In the genomic region with DNA sequence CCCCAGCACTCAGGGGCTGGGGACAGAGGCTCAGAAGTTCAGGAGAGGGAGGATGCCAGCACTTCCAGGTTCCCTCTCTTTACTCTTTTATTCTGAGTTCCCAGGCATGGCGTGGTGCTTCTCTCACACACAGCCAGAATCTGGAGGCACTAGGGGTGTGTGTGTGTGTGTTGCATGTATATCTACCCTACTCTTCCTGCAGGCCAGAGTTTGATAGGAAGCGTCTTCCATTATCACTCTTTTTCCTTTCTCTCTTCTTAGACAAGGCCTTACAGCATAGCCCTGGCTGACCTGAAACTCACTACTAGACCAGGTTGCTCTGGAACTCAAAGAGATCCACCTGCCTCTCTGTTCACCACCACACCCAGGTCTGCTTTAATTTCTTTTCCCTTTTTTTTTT, we compare ENCODE assay signal across 19 mouse cellular contexts.
"Had no signal": no experiment of that assay in that cellular context is flagged by ENCODE, and none has a peak within 500 bp of the region (broad histone marks: within the 10 kb centered on the region; RNA-seq: fewer than 3 reads in every experiment).

No protein-coding gene starts in this region.

- H3K9ac ChIP-seq: lung, embryonic 14.5 days; midbrain, embryonic 12.5 days; neural tube, embryonic 13.5 days; neural tube, embryonic 15.5 days had no signal

- H3K27me3 ChIP-seq: midbrain, embryonic 12.5 days; neural tube, embryonic 13.5 days; neural tube, embryonic 15.5 days had no signal

- H3K4me2 ChIP-seq: lung, embryonic 14.5 days; midbrain, embryonic 12.5 days; neural tube, embryonic 13.5 days; neural tube, embryonic 15.5 days had no signal

- H3K4me1 ChIP-seq: neural tube, embryonic 13.5 days; neural tube, embryonic 15.5 days had no signal

- H3K9me3 ChIP-seq: midbrain, embryonic 10.5 days; midbrain, embryonic 12.5 days; neural tube, embryonic 13.5 days; neural tube, embryonic 15.5 days had no signal

- ATAC-seq: midbrain, embryonic 16.5 days had no signal

- H3K4me3 ChIP-seq: midbrain, embryonic 10.5 days; midbrain, embryonic 12.5 days; myocyte; neural tube, embryonic 13.5 days; neural tube, embryonic 15.5 days had no signal

- H3K36me3 ChIP-seq: midbrain, embryonic 10.5 days; midbrain, embryonic 12.5 days; neural tube, embryonic 13.5 days; neural tube, embryonic 15.5 days had no signal

- H3K27ac ChIP-seq: midbrain, embryonic 10.5 days; midbrain, embryonic 12.5 days; neural tube, embryonic 13.5 days; neural tube, embryonic 15.5 days had no signal

- DNase-seq: lung, adult 18-20 months; lung, embryonic 14.5 days; lung, postnatal 10 days; lung, postnatal 4 days; midbrain, embryonic 14.5 days; retina, postnatal 1 day; right cerebral cortex, adult 18-20 months; right cerebral cortex, postnatal 25 days; right cerebral cortex, postnatal 4 days; spleen, adult 18-20 months; thymus, adult 18-20 months; thymus, postnatal 14 days; thymus, postnatal 36 days had no signal
